8 mouse cellular contexts compared by ENCODE assay signal in genomic region chr7:110083386-110084165, GRCm38 (mm10). TPM values are rescaled to one million over a fixed set of nuclear protein-coding genes. Genes with fewer than 3 reads are reported as not detected.
DNase-seq lines count a peak whose midpoint lies in the region; ATAC-seq and TF ChIP-seq lines count a peak whose summit lies in the region.

No protein-coding gene starts in this region.

- 71% methylated on average over 13 of the region's 13 CpGs for WGBS in intestine, embryonic 14.5 days
- WGBS in intestine, embryonic 15.5 days: 70% methylated on average over 13 of the region's 13 CpGs
- 78% methylated on average over 13 of the region's 13 CpGs for WGBS in midbrain, embryonic 11.5 days

- H3K36me3 ChIP-seq in intestine, embryonic 14.5 days (ENCODE audit: control insufficient read depth, insufficient read depth, low read length): peaks cover 92% of the 10 kb centered on the region
- peaks cover 44% of the 10 kb centered on the region for H3K36me3 ChIP-seq in intestine, embryonic 15.5 days
- peaks cover 33% of the 10 kb centered on the region for H3K36me3 ChIP-seq in midbrain, embryonic 11.5 days (ENCODE audit: control insufficient read depth, insufficient read depth, low read length)
- peaks cover 34% of the 10 kb centered on the region for H3K36me3 ChIP-seq in splenic B cell, adult 2 months (ENCODE audit: control insufficient read depth, insufficient read depth, low read length, poor library complexity, severe bottlenecking)

- H3K27ac ChIP-seq in intestine, embryonic 14.5 days (ENCODE audit: low read depth): no peak overlapping the region
- no peak overlapping the region for H3K27ac ChIP-seq in intestine, embryonic 15.5 days
- H3K27ac ChIP-seq in gastrocnemius, adult 2 months: no peak overlapping the region
- H3K27ac ChIP-seq in midbrain, embryonic 11.5 days (ENCODE audit: low read depth, low read length): no peak overlapping the region

- H3K4me2 ChIP-seq in intestine, embryonic 14.5 days (ENCODE audit: low read length): no peak overlapping the region
- no peak overlapping the region for H3K4me2 ChIP-seq in intestine, embryonic 15.5 days (replicated peaks)
- no peak overlapping the region for H3K4me2 ChIP-seq in midbrain, embryonic 11.5 days

- TF ChIP-seq CTCF in gastrocnemius, adult 2 months (IDR thresholded peaks at IDR 0.05): peak; percentile 85

- no peaks in the 10 kb centered on the region for H3K9me3 ChIP-seq in intestine, embryonic 14.5 days (ENCODE audit: control insufficient read depth, low read length)
- no peaks in the 10 kb centered on the region for H3K9me3 ChIP-seq in intestine, embryonic 15.5 days
- no peaks in the 10 kb centered on the region for H3K9me3 ChIP-seq in midbrain, embryonic 11.5 days (ENCODE audit: control insufficient read depth, low read length)

- intact Hi-C loops in gastrocnemius, adult 2 months (cut with DNase I): loop anchor here (5.0 kb wide), 2 partner anchors 116 to 376 kb away; no protein-coding TSS in a partner anchor

- no peaks in the 10 kb centered on the region for H3K4me1 ChIP-seq in intestine, embryonic 14.5 days (replicated peaks; ENCODE audit: control insufficient read depth, insufficient read depth, low read length)
- no peaks in the 10 kb centered on the region for H3K4me1 ChIP-seq in intestine, embryonic 15.5 days (replicated peaks)
- H3K4me1 ChIP-seq in midbrain, embryonic 11.5 days (ENCODE audit: control insufficient read depth, insufficient read depth, low read length): no peaks in the 10 kb centered on the region

- no peak for ATAC-seq in intestine, embryonic 14.5 days (replicated peaks; ENCODE audit: low FRiP score, low TSS enrichment, low read depth)
- ATAC-seq in intestine, embryonic 15.5 days: no peak
- no peak; the same call in 1 of the 2 replicates for ATAC-seq in midbrain, embryonic 11.5 days (ENCODE audit: low FRiP score)

- no peak overlapping the region for H3K4me3 ChIP-seq in intestine, embryonic 14.5 days (ENCODE audit: low read depth, low read length)
- no peak overlapping the region for H3K4me3 ChIP-seq in intestine, embryonic 15.5 days (replicated peaks)
- no peak overlapping the region for H3K4me3 ChIP-seq in gastrocnemius, adult 2 months
- H3K4me3 ChIP-seq in midbrain, embryonic 11.5 days (ENCODE audit: low read depth, low read length): no peak overlapping the region

- H3K9ac ChIP-seq in intestine, embryonic 14.5 days (ENCODE audit: low read length): no peak overlapping the region
- no peak overlapping the region for H3K9ac ChIP-seq in intestine, embryonic 15.5 days
- no peak overlapping the region for H3K9ac ChIP-seq in midbrain, embryonic 11.5 days (ENCODE audit: low read length)

- no peaks in the 10 kb centered on the region for H3K27me3 ChIP-seq in intestine, embryonic 14.5 days (replicated peaks; ENCODE audit: control insufficient read depth, insufficient read depth, low read length)
- H3K27me3 ChIP-seq in intestine, embryonic 15.5 days (replicated peaks): no peaks in the 10 kb centered on the region
- no peaks in the 10 kb centered on the region for H3K27me3 ChIP-seq in midbrain, embryonic 11.5 days (ENCODE audit: control insufficient read depth, insufficient read depth, low read length)
- no peaks in the 10 kb centered on the region for H3K27me3 ChIP-seq in splenic B cell, adult 2 months (ENCODE audit: control insufficient read depth, insufficient read depth, low read length, poor library complexity, severe bottlenecking)

- peak; percentile 67 for DNase-seq in intestine, embryonic 14.5 days (ENCODE audit: low spot score)
- peak; percentile 38 for DNase-seq in Muller cell, postnatal 12 days (ENCODE audit: inconsistent ontology term)
- peak; percentile 49 for DNase-seq in cerebellum, adult 9-11 months
- peak; percentile 41 for DNase-seq in gastrocnemius, adult 2 months
- peak; percentile 29 for DNase-seq in layer of hippocampus, adult 9-10 months (ENCODE audit: low spot score)
- peak; percentile 97 for DNase-seq in midbrain, embryonic 11.5 days (ENCODE audit: low spot score, missing footprints)
- peak; percentile 71 for DNase-seq in splenic B cell, adult 2 months (ENCODE audit: low read depth, low spot score)

RNA-seq across cellular contexts. Expression of gene Zfp143, which starts 22.6 kb away (rescaled TPM):
- polyA plus RNA-seq in intestine, embryonic 14.5 days (2014; fragmentation: Nextera tagmentation; extraction: Ambion mirVana): 18.6 and 20.1 TPM in 2 replicates
- polyA plus RNA-seq in intestine, embryonic 15.5 days (2015; fragmentation: Nextera tagmentation; extraction: Ambion mirVana): 15.0 and 15.6 TPM in 2 replicates
- total RNA-seq in gastrocnemius, adult 2 months (2021): 1 to 10 TPM; 9.4 to 9.8 TPM
- 32.4 and 32.5 TPM in 2 replicates for polyA plus RNA-seq in midbrain, embryonic 11.5 days (2014; fragmentation: Nextera tagmentation; extraction: Ambion mirVana)

RNA-seq across cellular contexts. Expression of gene Wee1, which starts 38.3 kb away (rescaled TPM):
- 40.2 and 41.8 TPM in 2 replicates for polyA plus RNA-seq in intestine, embryonic 14.5 days (2014; fragmentation: Nextera tagmentation; extraction: Ambion mirVana)
- polyA plus RNA-seq in intestine, embryonic 15.5 days (2015; fragmentation: Nextera tagmentation; extraction: Ambion mirVana): 26.3 and 31.1 TPM in 2 replicates
- 1 to 10 TPM in 1 of 2 experiments, under 1 TPM in 1; 0.97 to 3.6 TPM for total RNA-seq in gastrocnemius, adult 2 months (2021)
- polyA plus RNA-seq in midbrain, embryonic 11.5 days (2014; fragmentation: Nextera tagmentation; extraction: Ambion mirVana): 31.2 and 32.6 TPM in 2 replicates

Comparison
In these comparisons a context has a peak if more than half of its experiments do, and no peak if none do; other contexts are left out.
1. DNase-seq: peak in every context shown above with its lines; median percentile 97 in midbrain, embryonic 11.5 days; 71 in splenic B cell, adult 2 months; 67 in intestine, embryonic 14.5 days; 49 in cerebellum, adult 9-11 months; 41 in gastrocnemius, adult 2 months; 38 in Muller cell, postnatal 12 days; 29 in layer of hippocampus, adult 9-10 months.